Mouse (Mus musculus) embryonic fibroblast, embryonic 13.5 days (primary cell): ENCODE measurements around the gene Cdrt4.
A peak's percentile ranks its signal among the peaks of the same experiment; 100 is the strongest.

ENCODE experiments used
- CTCF ChIP-seq: IDR thresholded peaks from 2 replicates; pipeline ENCODE4 v1.5.1; 2011; ENCODE audit warnings: mild to moderate bottlenecking, control low read depth, low read length, moderate library complexity, borderline replicate concordance; ENCODE audit not compliant: insufficient read depth
- POLR2A ChIP-seq: IDR thresholded peaks from 2 replicates; pipeline ENCODE4 v1.6.1; 2011; ENCODE audit warnings: low read depth, mild to moderate bottlenecking, control low read depth, low read length, moderate library complexity

GRCm38 (mm10) chr11:62921052-62921977, 29.7 kb upstream of the Cdrt4 start:
- peak; percentile 61 for TF ChIP-seq POLR2A
- peak; percentile 72; the same call in 1 of the 2 replicates for TF ChIP-seq CTCF
